Mouse (Mus musculus) lung, adult 10 weeks (tissue): Measurements from ENCODE around the gene Smarcad1. TPM values are rescaled to one million over a fixed set of nuclear protein-coding genes. Genes with fewer than 3 reads are reported as not detected.

Experiments used
- polyA plus RNA-seq: library from polyadenylated mRNA; stranded (reverse); fragments of 350-450 nt; fragmentation: Illumina TruSeq; extraction: RNeasy Lipid Tissue Mini Kit (QIAGEN cat#74804); gene quantifications from one replicate; pipeline ENCODE4 v1.2.3, GENCODE M21; 2014; ENCODE audit warnings: low read depth, low replicate concordance; ENCODE audit not compliant: insufficient read depth

The Smarcad1 gene
- polyA plus RNA-seq = 15.8 TPM

GRCm38 (mm10) chr6:65042491-65043171, at the start of gene Smarcad1:
Smarcad1 (plus strand) TSS chr6:65042583.

GRCm38 (mm10) chr6:65144621-65145205, 102.3 kb downstream of the Smarcad1 start, which contains the start of gene Hpgds:
Hpgds (minus strand) TSS chr6:65144908.

Other genes starting within 250 kb of the Smarcad1 start
- 1.2 TPM for gene Hpgds, start 102.3 kb downstream of the Smarcad1 start, polyA plus RNA-seq